Comparison of ENCODE assay signal across 26 mouse cellular contexts in the genomic region with DNA sequence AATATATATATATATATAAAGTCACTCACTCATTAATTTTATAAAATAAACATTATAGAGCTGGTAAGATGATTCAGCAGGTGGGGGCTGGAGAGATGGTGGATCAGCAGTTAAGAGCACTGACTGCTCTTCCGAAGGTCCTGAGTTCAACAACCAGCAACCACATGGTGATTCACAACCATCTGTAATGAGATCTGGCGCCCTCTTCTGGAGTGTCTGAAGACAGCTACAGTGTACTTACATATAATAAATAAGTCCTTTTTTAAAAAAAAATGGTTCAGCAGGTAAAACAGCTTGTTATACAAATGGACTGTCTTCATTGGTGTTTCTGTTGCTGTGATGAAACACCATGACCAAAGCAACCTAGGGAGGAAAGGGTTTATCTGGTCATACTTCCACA. TPM values are rescaled to one million over a fixed set of nuclear protein-coding genes. Genes with fewer than 3 reads are reported as not detected.
DNase-seq lines count a peak whose midpoint lies in the region; TF ChIP-seq lines count a peak whose summit lies in the region.
"Had no signal": no experiment of that assay in that cellular context is flagged by ENCODE, and none has a peak within 500 bp of the region (broad histone marks: within the 10 kb centered on the region; RNA-seq: fewer than 3 reads in every experiment).

No protein-coding gene starts in this region.

- no peak overlapping the region for H3K27ac ChIP-seq in gastrocnemius, adult 2 months
- no peak overlapping the region for H3K27ac ChIP-seq in layer of hippocampus, adult 2 months
- no peak overlapping the region for H3K27ac ChIP-seq in ES-E14 (ENCODE audit: insufficient read depth, low read depth, low read length, poor library complexity, severe bottlenecking)
- H3K27ac ChIP-seq: forebrain, embryonic 13.5 days; heart, embryonic 13.5 days; hindbrain, embryonic 13.5 days; intestine, embryonic 15.5 days; kidney, embryonic 15.5 days; limb, embryonic 12.5 days; liver, embryonic 13.5 days; lung, embryonic 15.5 days; macrophage; neural tube, embryonic 15.5 days; stomach, embryonic 15.5 days had no signal

- H3K4me3 ChIP-seq in gastrocnemius, adult 2 months = no peak overlapping the region
- H3K4me3 ChIP-seq in layer of hippocampus, adult 2 months = no peak overlapping the region
- no peak overlapping the region for H3K4me3 ChIP-seq in ES-E14 (ENCODE audit: insufficient read depth in 1 of 2, low read depth in 1 of 2, low read length in 2 of 2, poor library complexity in 1 of 2, severe bottlenecking in 1 of 2)
- H3K4me3 ChIP-seq: forebrain, embryonic 13.5 days; heart, embryonic 13.5 days; hindbrain, embryonic 13.5 days; intestine, embryonic 15.5 days; kidney, embryonic 15.5 days; limb, embryonic 12.5 days; liver, embryonic 13.5 days; lung, embryonic 15.5 days; neural tube, embryonic 15.5 days; stomach, embryonic 15.5 days had no signal

- H3K9ac ChIP-seq in ES-E14 (ENCODE audit: insufficient read depth, low read depth, low read length, poor library complexity, severe bottlenecking) = no peak overlapping the region
- H3K9ac ChIP-seq: forebrain, embryonic 13.5 days; heart, embryonic 13.5 days; hindbrain, embryonic 13.5 days; intestine, embryonic 15.5 days; kidney, embryonic 15.5 days; limb, embryonic 12.5 days; liver, embryonic 13.5 days; lung, embryonic 15.5 days; neural tube, embryonic 15.5 days; stomach, embryonic 15.5 days had no signal

- in situ Hi-C loops in ES-E14 (cut with MboI; ENCODE audit: low sequenced_read_pairs in 2 of 2, unreplicated experiment in 2 of 2) = no loop called here

- intact Hi-C loops in gastrocnemius, adult 2 months (cut with DNase I) = no loop called here
- intact Hi-C loops in gastrocnemius, postnatal 14 days (cut with DNase I; ENCODE audit: low total_unique reads) = no loop called here

- H3K9me3 ChIP-seq in ES-E14 (ENCODE audit: control insufficient read depth, insufficient read depth, low read depth, low read length) = no peaks in the 10 kb centered on the region
- H3K9me3 ChIP-seq: forebrain, embryonic 13.5 days; heart, embryonic 13.5 days; hindbrain, embryonic 13.5 days; intestine, embryonic 15.5 days; kidney, embryonic 15.5 days; limb, embryonic 12.5 days; liver, embryonic 13.5 days; lung, embryonic 15.5 days; neural tube, embryonic 15.5 days; stomach, embryonic 15.5 days had no signal

- peak; percentile 33; the same call in 1 of the 2 replicates for TF ChIP-seq CTCF in gastrocnemius, adult 2 months (IDR thresholded peaks at IDR 0.05)
- peak; percentile 58 for TF ChIP-seq CTCF in layer of hippocampus, adult 2 months (conservative IDR thresholded peaks at IDR 0.05)

- no peak for DNase-seq in gastrocnemius, adult 2 months
- no peak for DNase-seq in gastrocnemius, postnatal 14 days
- DNase-seq in layer of hippocampus, adult 2 months (ENCODE audit: low spot score in 2 of 2) = no peak
- DNase-seq in layer of hippocampus, postnatal 14 days (ENCODE audit: low spot score in 2 of 2) = no peak
- DNase-seq in 3134 (ENCODE audit: extremely low read depth, insufficient read length, low spot score) (peak; percentile 46), ES-E14 (ENCODE audit: low read depth, low spot score) (no peak)
- no peak for DNase-seq in embryo, embryonic 10.5 days (ENCODE audit: low spot score)
- DNase-seq in thymus, postnatal 14 days = no peak
- DNase-seq: adrenal gland, postnatal 14 days; B cell, adult 2 months; liver, embryonic 13.5 days; thymus, adult 18-20 months; thymus, postnatal 4 days had no signal

- peaks cover 6% of the 10 kb centered on the region; the same call in 1 of the 2 replicates for H3K36me3 ChIP-seq in ES-E14 (ENCODE audit: control insufficient read depth, insufficient read depth, low read length, poor library complexity, severe bottlenecking)

- H3K4me1 ChIP-seq in ES-E14 (ENCODE audit: control insufficient read depth in 2 of 2, insufficient read depth in 2 of 2, low read length in 2 of 2, poor library complexity in 1 of 2) = no peaks in the 10 kb centered on the region

TF ChIP-seq in ES-E14, 5 proteins besides CTCF, POLR2A, EP300 and RAD21:
- no peak for TF ChIP-seq MAFK (IDR thresholded peaks at IDR 0.05; ENCODE audit: insufficient read depth, low read depth, low read length)
- TF ChIP-seq ZNF384 (IDR thresholded peaks at IDR 0.05; ENCODE audit: low read depth, low read length) = 0 out of 2 replicates have a peak, but pooled peaks have one; percentile 25
- TF ChIP-seq CHD2 (IDR thresholded peaks at IDR 0.05; ENCODE audit: low read depth, low read length) = no peak
TF ChIP-seq in ES-E14: peak in this region for 1.

RNA-seq across cellular contexts. Expression of a gene that starts 5.5 kb away (rescaled TPM):
- 10 to 100 TPM; 44.7 to 53.9 TPM for total RNA-seq in gastrocnemius, adult 2 months (2021)
- total RNA-seq in gastrocnemius, postnatal 14 days (2021) = 10 to 100 TPM; 41.6 to 47.5 TPM
- total RNA-seq in layer of hippocampus, adult 2 months (2021) = 10 to 100 TPM; 82.5 to 86.7 TPM
- 10 to 100 TPM; 80.2 to 82.6 TPM for total RNA-seq in layer of hippocampus, postnatal 14 days (2021)
- total RNA-seq in ES-E14 (2012; rRNA removed) = 42.6 and 57.0 TPM in 2 replicates

RNA-seq across cellular contexts. Expression of a gene that starts 18.0 kb away (rescaled TPM):
- total RNA-seq in gastrocnemius, adult 2 months (2021) = not detected
- not detected for total RNA-seq in gastrocnemius, postnatal 14 days (2021)
- total RNA-seq in layer of hippocampus, adult 2 months (2021) = not detected
- not detected for total RNA-seq in layer of hippocampus, postnatal 14 days (2021)
- 0.45 TPM in 1 of 2 replicates, not detected in the other for total RNA-seq in ES-E14 (2012; rRNA removed)
- total RNA-seq: adrenal gland, postnatal 14 days; gastrocnemius, adult 18-20 months; heart, postnatal 25 days; layer of hippocampus, postnatal 25 days had no signal

RNA-seq across cellular contexts. Expression of a gene that starts 24.3 kb away (rescaled TPM):
- total RNA-seq in gastrocnemius, adult 2 months (2021) = not detected
- not detected for total RNA-seq in gastrocnemius, postnatal 14 days (2021)
- 1 to 10 TPM; 2.1 to 2.6 TPM for total RNA-seq in layer of hippocampus, adult 2 months (2021)
- 1 to 10 TPM in 1 of 2 experiments, not detected in 1; 2.1 TPM for total RNA-seq in layer of hippocampus, postnatal 14 days (2021)
- total RNA-seq in ES-E14 (2012; rRNA removed) = not detected in 2 replicates
- total RNA-seq: adrenal gland, postnatal 14 days; gastrocnemius, adult 18-20 months had no signal
